Mouse (Mus musculus) left cerebral cortex, adult 2 months (tissue): Measurements from ENCODE around the gene Gm10964. TPM values are rescaled to one million over a fixed set of nuclear protein-coding genes. Genes with fewer than 3 reads are reported as not detected.

Experiments
- DNase-seq, 2 experiments: peaks; one replicate each; pipeline ENCODE4 v3.0.0; 2021 to 2022; ENCODE audit warnings: low spot score in 2 of 2, mixed read lengths in 1 of 2; ENCODE audit errors: extremely low spot score in 1 of 2
- H3K27ac ChIP-seq: fragments of 200-600 bp; 2 replicates; pipeline ENCODE4 v1.8.1; 2022
- H3K4me3 ChIP-seq: fragments of 200-600 bp; 2 replicates; pipeline ENCODE4 v1.8.1; 2022
- CTCF ChIP-seq: fragments of 200-600 bp; IDR thresholded peaks from 2 replicates; pipeline ENCODE4 v1.8.1; 2022; ENCODE audit warnings: antibody characterized with exemption, mild to moderate bottlenecking, moderate library complexity
- intact Hi-C: fragments of 180-260 bp; cut with DNase I; formaldehyde crosslinking; loops from one replicate; pipeline ENCODE4 v1.15.1; 2025
- long read RNA-seq, 2 experiments: library from polyadenylated mRNA; stranded (forward); transcript quantifications; one replicate each; pipeline ENCODE4 v2.0.0; 2021; ENCODE audit warnings: borderline mapping rate in 2 of 2
- total RNA-seq, 2 experiments: library from RNA; stranded (reverse); gene quantifications; 2 replicates each; pipeline ENCODE4 v1.2.3; 2021

Gm10964 gene
- not detected for total RNA-seq
- long read RNA-seq, experiment 1, partial matches to known transcripts, result 0 of 1 reads
- long read RNA-seq, experiment 1, other reads (novel, unspliced or antisense), result 1 of 1 reads
- long read RNA-seq, experiment 2, result 0 reads

GRCm38 (mm10) chr3:103739329-103739728 is at the start of gene Gm10964:
TSS of gene Gm10964 (plus strand) at chr3:103739366.
- intact Hi-C loops, result loop anchor here (2.0 to 5.0 kb wide), 5 partner anchors 49 to 347 kb away; partner anchors contain the start of gene Syt6
- DNase-seq, result no peak
- TF ChIP-seq CTCF, result no peak
- peak within 1 kb of the TSS; percentile 32; the same call in 1 of the 2 replicates for H3K4me3 ChIP-seq
- peak within 1 kb of the TSS; percentile 70 for H3K27ac ChIP-seq

DNA sequence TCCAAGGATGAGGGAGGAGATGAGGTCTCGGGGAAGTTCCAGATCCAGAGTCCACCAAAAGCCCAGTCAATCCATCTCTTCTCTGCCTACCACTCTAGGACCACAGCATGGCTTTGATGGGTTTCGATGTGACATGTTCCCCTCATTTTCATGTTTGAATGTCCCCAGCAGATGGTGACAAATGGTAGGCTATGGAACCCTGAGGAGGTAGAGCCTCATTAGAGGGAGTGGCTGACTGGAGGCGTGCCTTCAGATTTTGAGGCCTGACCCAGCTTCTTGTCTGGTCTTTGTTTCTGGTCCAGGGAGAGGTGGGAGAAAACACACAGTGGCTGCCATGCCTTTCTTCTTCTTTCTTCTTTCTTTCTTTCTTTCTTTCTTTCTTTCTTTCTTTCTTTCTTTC is 48.7 kb upstream of the Gm10964 start:
- peak; percentile 14; the same call in 1 of the 2 replicates for TF ChIP-seq CTCF
- DNase-seq, result no peak
- intact Hi-C loops, result loop anchor here (2.0 kb wide), 1 partner anchor 48 kb away; the partner anchor contains the start of genes Gm10964 and Olfml3
- Histone ChIP-seq H3K27ac (no peak overlapping the region), H3K4me3 (no peak overlapping the region)

DNA sequence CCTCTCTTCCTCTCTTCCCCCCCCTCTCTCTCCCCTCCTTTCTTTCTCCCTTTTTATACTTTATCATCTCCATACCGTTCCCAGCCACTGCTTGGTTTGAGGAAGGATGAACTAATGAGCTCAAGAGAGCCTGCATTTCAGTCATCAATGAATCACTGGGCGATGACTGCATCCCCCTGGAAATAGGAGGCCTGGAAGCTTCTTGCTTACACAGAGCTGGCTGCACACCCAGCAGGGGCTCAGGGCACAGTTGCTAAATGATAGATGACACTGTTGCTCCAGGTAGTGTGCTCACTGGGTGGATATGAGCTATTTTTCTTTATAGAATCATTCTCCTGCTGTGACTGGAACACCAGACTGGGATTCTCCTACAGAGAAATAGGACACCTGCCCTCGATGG is 43.6 kb upstream of the Gm10964 start:
- TF ChIP-seq CTCF, result no peak
- Histone ChIP-seq H3K27ac (no peak overlapping the region), H3K4me3 (no peak overlapping the region)
- intact Hi-C loops, result no loop called here
- no peak for DNase-seq

DNA sequence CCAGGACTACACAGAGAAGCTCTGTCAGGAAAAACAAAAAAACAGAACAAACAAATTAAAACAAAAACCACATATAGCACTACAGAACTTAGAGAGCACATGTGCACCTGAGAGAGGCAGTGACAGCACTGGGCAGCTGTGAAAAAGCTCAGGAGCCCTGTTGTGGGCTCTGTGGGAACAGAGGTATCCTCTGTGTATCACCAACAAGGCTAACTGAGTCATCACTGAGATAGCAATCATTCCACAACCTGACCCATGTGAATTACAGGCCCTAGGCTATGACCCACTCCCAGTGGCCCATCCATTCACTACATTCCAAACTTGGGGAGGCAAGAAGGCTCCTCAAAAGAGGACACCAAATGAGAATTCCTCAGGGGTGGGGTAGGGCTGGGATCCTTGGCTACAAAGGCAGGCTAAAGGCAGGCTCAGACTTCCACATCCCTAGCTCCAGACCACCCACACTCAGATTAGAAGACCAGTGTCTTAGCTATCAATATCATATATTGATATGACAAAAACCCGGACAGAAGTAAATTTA is 42.7 kb upstream of the Gm10964 start:
- DNase-seq, result no peak
- Histone ChIP-seq H3K27ac (no peak overlapping the region), H3K4me3 (no peak overlapping the region)
- TF ChIP-seq CTCF, result no peak
- intact Hi-C loops, result no loop called here

DNA sequence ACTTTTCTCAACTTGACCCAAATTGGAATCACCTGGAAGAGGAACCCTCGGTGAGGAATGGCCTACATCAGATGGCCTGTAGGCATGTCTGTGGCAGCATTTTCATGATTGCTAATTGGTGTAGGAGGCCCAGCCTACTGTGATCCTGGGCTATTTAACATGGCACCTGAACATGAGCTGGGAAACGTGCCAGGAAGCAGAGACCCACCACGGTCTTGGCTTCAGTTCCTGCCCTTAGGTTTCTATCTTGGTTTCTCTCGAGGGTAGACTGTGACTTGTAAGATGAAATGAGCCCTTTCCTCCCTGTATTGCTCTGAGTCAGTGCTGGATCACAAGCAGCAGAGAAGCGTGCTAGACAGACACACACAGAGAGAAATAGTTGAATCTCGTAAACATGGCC is 34.5 kb upstream of the Gm10964 start:
- no peak for TF ChIP-seq CTCF
- Histone ChIP-seq H3K4me3 (no peak overlapping the region), H3K27ac (no peak overlapping the region)
- intact Hi-C loops, result no loop called here
- no peak for DNase-seq

DNA sequence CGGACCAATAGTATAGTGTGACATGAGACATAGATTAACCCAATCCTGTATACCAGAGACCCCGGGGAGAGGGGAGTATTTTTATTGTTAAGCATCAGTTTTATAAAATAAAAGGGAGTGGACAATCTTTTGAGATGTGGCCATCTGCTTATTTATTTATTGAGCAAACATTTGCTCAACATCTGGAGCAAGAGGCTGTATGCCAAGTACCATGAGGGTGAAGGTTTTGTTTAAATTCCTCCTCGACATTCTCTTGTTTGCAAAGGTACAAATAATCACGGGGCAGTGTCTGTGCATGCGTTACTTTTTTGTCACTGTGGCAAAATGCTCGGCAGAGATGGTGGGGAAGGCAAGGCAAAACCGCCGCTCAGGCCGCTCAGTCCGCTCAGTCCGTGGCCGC is 33.7 kb upstream of the Gm10964 start:
- TF ChIP-seq CTCF, result no peak
- no peak overlapping the region for H3K4me3 ChIP-seq
- H3K27ac ChIP-seq, result no peak overlapping the region
- no peak for DNase-seq
- intact Hi-C loops, result no loop called here

- no peak for DNase-seq
- Histone ChIP-seq H3K4me3 (no peak overlapping the region), H3K27ac (no peak overlapping the region)
- no peak for TF ChIP-seq CTCF
- intact Hi-C loops, result no loop called here
Observed at GRCm38 (mm10) chr3:103709470-103710040, 29.6 kb upstream of the Gm10964 start.

DNA sequence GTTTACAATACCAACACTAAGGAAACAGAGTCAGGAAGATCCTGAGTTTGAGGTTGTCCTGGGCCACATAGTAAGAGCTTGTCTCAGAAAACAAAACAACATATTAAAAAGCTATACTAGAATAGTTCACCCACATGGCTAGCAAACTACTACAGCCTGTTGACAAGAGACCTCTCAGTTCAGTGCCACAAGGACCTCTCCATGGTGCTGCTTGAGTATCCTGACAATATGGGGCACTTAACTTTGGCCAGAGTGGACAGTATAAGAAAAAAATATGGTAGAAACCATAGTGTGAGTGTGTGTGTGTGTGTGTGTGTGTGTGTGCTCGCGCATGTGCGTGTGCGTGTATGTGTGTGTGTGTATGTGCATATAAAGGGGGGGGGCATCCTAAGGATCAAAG is 27.0 kb upstream of the Gm10964 start:
- no peak overlapping the region for H3K4me3 ChIP-seq
- DNase-seq, result no peak
- intact Hi-C loops, result no loop called here
- no peak for TF ChIP-seq CTCF
- no peak overlapping the region for H3K27ac ChIP-seq

DNA sequence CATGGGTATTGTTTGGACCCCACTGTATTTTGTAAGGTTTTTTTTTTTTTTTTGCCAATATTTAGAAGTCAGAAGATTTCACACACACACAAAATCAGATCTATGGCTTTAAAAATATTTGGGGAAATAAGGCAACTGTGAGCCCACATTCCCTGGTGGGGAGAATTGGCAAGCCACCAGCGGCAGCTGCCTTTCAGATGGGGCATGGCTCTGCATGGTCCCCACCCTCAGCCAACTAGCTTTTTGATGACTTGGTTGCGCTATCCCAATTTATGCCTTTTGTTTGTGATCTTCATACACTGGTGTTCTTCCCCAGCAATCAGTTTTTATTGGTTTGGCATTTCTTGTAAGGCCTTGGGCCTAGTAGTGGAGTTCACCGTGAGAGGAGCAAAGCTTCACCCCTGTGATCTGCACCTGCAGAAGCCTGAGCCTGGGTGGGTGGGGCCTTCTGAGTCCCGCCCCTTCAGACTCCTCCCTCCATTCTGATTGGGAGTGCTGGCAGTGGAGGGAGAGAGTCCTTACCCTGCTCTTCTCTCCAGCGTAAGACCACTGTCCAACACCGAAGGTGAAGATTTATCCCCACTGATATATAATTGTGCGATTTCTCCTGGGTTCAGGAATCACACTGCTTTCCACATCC is 24.8 kb upstream of the Gm10964 start:
- DNase-seq, result no peak
- Histone ChIP-seq H3K27ac (no peak overlapping the region), H3K4me3 (no peak overlapping the region)
- no peak for TF ChIP-seq CTCF
- intact Hi-C loops, result no loop called here

DNA sequence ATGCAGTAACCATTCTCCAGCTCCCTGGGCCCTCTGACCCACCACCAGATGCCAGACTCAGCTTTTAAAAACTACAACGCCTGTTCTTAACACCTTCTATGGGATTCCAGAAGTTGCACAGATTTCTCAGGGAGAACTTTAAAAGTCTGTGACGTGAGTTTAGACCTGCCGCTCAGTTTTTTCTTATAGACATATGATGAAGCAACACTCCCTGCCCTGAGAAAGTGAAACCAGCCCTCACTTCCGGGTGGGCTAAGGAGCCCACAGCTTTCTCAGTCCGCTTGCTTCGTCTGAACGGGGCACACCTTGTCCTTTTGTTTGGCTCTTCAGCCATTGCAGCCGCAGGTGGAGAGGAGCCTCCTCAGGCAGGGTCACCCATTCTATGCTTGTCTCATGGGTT is 24.2 kb upstream of the Gm10964 start:
- Histone ChIP-seq H3K4me3 (no peak overlapping the region), H3K27ac (no peak overlapping the region)
- no peak for TF ChIP-seq CTCF
- peak in 1 of 2 experiments; percentile 1 for DNase-seq
- intact Hi-C loops, result no loop called here

DNA sequence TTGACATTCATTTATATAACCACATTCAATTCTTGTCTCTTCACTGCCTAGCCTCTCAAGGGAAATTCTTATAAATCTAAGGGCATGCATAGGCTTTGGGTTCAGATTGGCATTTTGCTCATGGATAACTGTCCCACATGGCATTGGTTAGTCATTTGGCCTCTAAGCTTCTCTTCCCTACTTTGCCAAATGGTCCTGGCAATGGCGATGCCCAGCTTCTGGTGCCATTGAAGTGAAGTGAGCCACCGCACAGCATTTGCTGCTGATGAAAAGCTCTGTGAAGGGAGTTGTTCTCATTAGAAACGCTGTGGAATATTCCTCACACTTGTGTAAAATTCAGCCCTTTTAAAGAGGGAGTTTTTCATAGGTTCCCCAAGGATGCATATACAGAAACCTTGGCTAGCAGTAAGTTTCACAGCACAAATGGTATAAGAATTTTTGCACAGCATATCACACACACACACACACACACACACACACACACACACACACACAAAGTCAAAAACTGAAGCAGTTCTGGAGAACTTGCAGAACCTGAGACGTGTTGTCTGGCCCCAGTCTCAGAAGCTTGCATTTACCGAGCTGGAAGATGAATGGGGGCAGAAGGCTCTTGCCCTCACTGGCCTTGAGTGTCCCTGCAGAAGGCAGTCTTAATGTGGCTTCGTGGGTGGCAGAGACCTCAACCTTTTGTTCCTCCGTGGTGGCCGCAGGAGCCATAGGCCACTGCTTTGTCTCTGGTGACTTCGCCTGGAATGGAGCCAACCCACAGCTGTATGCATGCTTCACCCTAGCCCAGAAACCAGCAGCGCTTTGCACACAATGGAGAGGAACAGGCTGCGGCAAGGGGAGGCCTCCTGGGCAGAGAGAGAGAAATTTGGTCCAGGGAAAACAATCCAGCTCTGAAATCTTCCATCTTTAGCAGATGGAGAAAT is 23.1 kb upstream of the Gm10964 start:
- no peak overlapping the region for H3K27ac ChIP-seq
- peak in 1 of 2 experiments; percentile 13 for DNase-seq
- intact Hi-C loops, result no loop called here
- H3K4me3 ChIP-seq, result no peak overlapping the region
- TF ChIP-seq CTCF, result no peak
